Mouse (Mus musculus) ES-E14 (cell line): ENCODE measurements around the gene Runx3.

ENCODE experiments used
- CHD2 ChIP-seq: IDR thresholded peaks from 2 replicates; pipeline ENCODE4 v1.6.1; 2014; ENCODE audit warnings: mild to moderate bottlenecking, low read depth, low read length, inconsistent platforms
- HCFC1 ChIP-seq: IDR thresholded peaks from 2 replicates; pipeline ENCODE4 v1.6.1; 2012; ENCODE audit warnings: low read length, inconsistent platforms, borderline replicate concordance; ENCODE audit not compliant: insufficient read depth
- MAFK ChIP-seq: IDR thresholded peaks from 2 replicates; pipeline ENCODE4 v1.6.1; 2014; ENCODE audit warnings: mild to moderate bottlenecking, low read depth, low read length, inconsistent platforms; ENCODE audit not compliant: insufficient read depth
- ZC3H11A ChIP-seq: IDR thresholded peaks from 2 replicates; pipeline ENCODE4 v1.6.1; 2012; ENCODE audit warnings: low read depth, mild to moderate bottlenecking, inconsistent platforms, low read length, borderline replicate concordance
- ZNF384 ChIP-seq: IDR thresholded peaks from 2 replicates; pipeline ENCODE4 v1.6.1; 2012; ENCODE audit warnings: low read depth, low read length, inconsistent platforms

- TF ChIP-seq HCFC1 (no peak), ZNF384 (no peak), CHD2 (no peak), ZC3H11A (no peak), MAFK (no peak)
Measured at GRCm38 (mm10) chr4:135197857-135198256, 77.4 kb downstream of the Runx3 start.
